Mouse (Mus musculus): ENCODE results near the gene Rnh1. TPM values are rescaled to one million over a fixed set of nuclear protein-coding genes. Genes with fewer than 3 reads are reported as not detected.

Gene Rnh1
- polyA plus RNA-seq, 1 experiment from 2014 or later: 65.0 TPM

- Histone ChIP-seq H3K36me3 (peaks cover 35% of the 10 kb centered on the region), H3K4me2 (peak within 1 kb of the TSS; percentile 89), H3K4me3 (peak within 1 kb of the TSS; percentile 66), H3K27ac (peak within 1 kb of the TSS; percentile 83), H3K9me3 (replicated peaks) (no peaks in the 10 kb centered on the region), H3K9ac (peak within 1 kb of the TSS; percentile 76), H3K27me3 (replicated peaks) (peaks cover 7% of the 10 kb centered on the region; the same call in 1 of the 2 replicates), H3K4me1 (peaks cover 96% of the 10 kb centered on the region)
- 3% methylated on average over 41 of the region's 41 CpGs for WGBS (ENCODE audit: insufficient replicate concordance)
- ATAC-seq: peak; percentile 94
Observed at GRCm38 (mm10) chr7:141215101-141215879, 42.6 kb upstream of the Rnh1 start, which contains the start of gene Rassf7. Gene Rassf7, plus strand, starts transcription at chr7:141215860.

- ATAC-seq: no peak
- Histone ChIP-seq H3K9ac (0 out of 2 replicates have a peak overlapping the region, but pooled peaks have one; percentile 13), H3K4me1 (peaks cover 96% of the 10 kb centered on the region), H3K4me2 (peak overlapping the region; percentile 89; the same call in 1 of the 2 replicates), H3K4me3 (no peak overlapping the region), H3K9me3 (replicated peaks) (no peaks in the 10 kb centered on the region), H3K27me3 (replicated peaks) (peaks cover 7% of the 10 kb centered on the region; the same call in 1 of the 2 replicates), H3K36me3 (peaks cover 25% of the 10 kb centered on the region), H3K27ac (peak overlapping the region; percentile 83)
- 72% methylated on average over 3 of the region's 3 CpGs for WGBS (ENCODE audit: insufficient replicate concordance)
Observed at GRCm38 (mm10) chr7:141214310-141214709, 41.7 kb upstream of the Rnh1 start.

- no peak for ATAC-seq
- Histone ChIP-seq H3K9me3 (replicated peaks) (no peaks in the 10 kb centered on the region), H3K27me3 (replicated peaks) (peaks cover 7% of the 10 kb centered on the region; the same call in 1 of the 2 replicates), H3K4me3 (peak within 1 kb of the TSS; percentile 66), H3K9ac (peak within 1 kb of the TSS; percentile 76), H3K27ac (peak within 1 kb of the TSS; percentile 83), H3K4me1 (peaks cover 96% of the 10 kb centered on the region), H3K4me2 (peak within 1 kb of the TSS; percentile 89), H3K36me3 (peaks cover 19% of the 10 kb centered on the region)
- 82% methylated on average over 11 of the region's 11 CpGs for WGBS (ENCODE audit: insufficient replicate concordance)
Observed at GRCm38 (mm10) chr7:141213605-141214235, 41.1 kb upstream of the Rnh1 start, which contains the start of gene Lmntd2. Gene Lmntd2, minus strand, starts transcription at chr7:141214080.

- peaks cover 96% of the 10 kb centered on the region for H3K4me1 ChIP-seq
- peaks cover 13% of the 10 kb centered on the region for H3K36me3 ChIP-seq
- H3K4me2 ChIP-seq: no peak overlapping the region
- peak overlapping the region; percentile 83 for H3K27ac ChIP-seq
- no peak overlapping the region for H3K4me3 ChIP-seq
- H3K9ac ChIP-seq: peak overlapping the region; percentile 31; the same call in 1 of the 2 replicates
- peaks cover 7% of the 10 kb centered on the region; the same call in 1 of the 2 replicates for H3K27me3 ChIP-seq (replicated peaks)
- 86% methylated on average over 3 of the region's 3 CpGs for WGBS (ENCODE audit: insufficient replicate concordance)
- H3K9me3 ChIP-seq (replicated peaks): no peaks in the 10 kb centered on the region
- ATAC-seq: no peak
Observed at GRCm38 (mm10) chr7:141213133-141213532, 40.5 kb upstream of the Rnh1 start.

GRCm38 (mm10) chr7:141210606-141211131, 38.0 kb upstream of the Rnh1 start:
- no peak for ATAC-seq
- H3K4me1 ChIP-seq: peaks cover 98% of the 10 kb centered on the region
- H3K27me3 ChIP-seq (replicated peaks): peaks cover 7% of the 10 kb centered on the region; the same call in 1 of the 2 replicates
- 81% methylated on average over 14 of the region's 14 CpGs for WGBS (ENCODE audit: insufficient replicate concordance)
- no peaks in the 10 kb centered on the region for H3K36me3 ChIP-seq
- no peaks in the 10 kb centered on the region for H3K9me3 ChIP-seq (replicated peaks)
- H3K9ac ChIP-seq: peak overlapping the region; percentile 61
- H3K4me2 ChIP-seq: peak overlapping the region; percentile 65
- H3K4me3 ChIP-seq: no peak overlapping the region
- peak overlapping the region; percentile 83 for H3K27ac ChIP-seq

GRCm38 (mm10) chr7:141210137-141210536, 37.5 kb upstream of the Rnh1 start:
- Histone ChIP-seq H3K4me2 (peak overlapping the region; percentile 65), H3K4me1 (peaks cover 100% of the 10 kb centered on the region), H3K27me3 (replicated peaks) (peaks cover 7% of the 10 kb centered on the region; the same call in 1 of the 2 replicates), H3K36me3 (no peaks in the 10 kb centered on the region), H3K9ac (peak overlapping the region; percentile 61), H3K27ac (peak overlapping the region; percentile 83), H3K4me3 (no peak overlapping the region), H3K9me3 (replicated peaks) (no peaks in the 10 kb centered on the region)
- no peak for ATAC-seq
- 70% methylated on average over 12 of the region's 12 CpGs for WGBS (ENCODE audit: insufficient replicate concordance)

- Histone ChIP-seq H3K9ac (peak overlapping the region; percentile 61), H3K4me2 (peak overlapping the region; percentile 65)
- 41% methylated on average over 3 of the region's 3 CpGs for WGBS (ENCODE audit: insufficient replicate concordance)
Observed at GRCm38 (mm10) chr7:141209526-141209925, 36.9 kb upstream of the Rnh1 start.

GRCm38 (mm10) chr7:141206182-141206937, 33.7 kb upstream of the Rnh1 start:
- Histone ChIP-seq H3K36me3 (no peaks in the 10 kb centered on the region), H3K9me3 (replicated peaks) (no peaks in the 10 kb centered on the region), H3K9ac (peak overlapping the region; percentile 25), H3K4me3 (no peak overlapping the region), H3K4me2 (0 out of 2 replicates have a peak overlapping the region, but pooled peaks have one; percentile 1), H3K4me1 (peaks cover 84% of the 10 kb centered on the region), H3K27me3 (replicated peaks) (peaks cover 7% of the 10 kb centered on the region; the same call in 1 of the 2 replicates), H3K27ac (peak overlapping the region; percentile 69)
- ATAC-seq: peak; percentile 66
- WGBS (ENCODE audit: insufficient replicate concordance): 78% methylated on average over 18 of the region's 18 CpGs

More at GRCm38 (mm10) chr7:141209526-141209925, 36.9 kb upstream of the Rnh1 start:
- Histone ChIP-seq H3K9me3 (replicated peaks) (no peaks in the 10 kb centered on the region), H3K27ac (peak overlapping the region; percentile 83), H3K4me3 (peak overlapping the region; percentile 16; the same call in 1 of the 2 replicates), H3K4me1 (peaks cover 100% of the 10 kb centered on the region), H3K27me3 (replicated peaks) (peaks cover 7% of the 10 kb centered on the region; the same call in 1 of the 2 replicates), H3K36me3 (no peaks in the 10 kb centered on the region)
- peak; percentile 95 for ATAC-seq

- peak overlapping the region; percentile 69 for H3K27ac ChIP-seq
- H3K36me3 ChIP-seq: no peaks in the 10 kb centered on the region
- ATAC-seq: no peak
- no peaks in the 10 kb centered on the region for H3K9me3 ChIP-seq (replicated peaks)
- no peak overlapping the region for H3K4me3 ChIP-seq
- no peak overlapping the region for H3K9ac ChIP-seq
- no peak overlapping the region for H3K4me2 ChIP-seq
- H3K27me3 ChIP-seq (replicated peaks): no peaks in the 10 kb centered on the region
- 92% methylated on average over 5 of the region's 5 CpGs for WGBS (ENCODE audit: insufficient replicate concordance)
- H3K4me1 ChIP-seq: peaks cover 83% of the 10 kb centered on the region
Observed at GRCm38 (mm10) chr7:141205504-141205903, 32.8 kb upstream of the Rnh1 start.

GRCm38 (mm10) chr7:141204546-141204945, 31.9 kb upstream of the Rnh1 start:
- Histone ChIP-seq H3K4me2 (no peak overlapping the region), H3K27ac (peak overlapping the region; percentile 69), H3K9ac (peak overlapping the region; percentile 8; the same call in 1 of the 2 replicates), H3K36me3 (no peaks in the 10 kb centered on the region), H3K4me1 (peaks cover 83% of the 10 kb centered on the region), H3K4me3 (no peak overlapping the region), H3K9me3 (replicated peaks) (no peaks in the 10 kb centered on the region), H3K27me3 (replicated peaks) (no peaks in the 10 kb centered on the region)
- no peak; the same call in 1 of the 2 replicates for ATAC-seq
- 54% methylated on average over 3 of the region's 3 CpGs for WGBS (ENCODE audit: insufficient replicate concordance)

- 84% methylated on average over 4 of the region's 4 CpGs for WGBS (ENCODE audit: insufficient replicate concordance)
- no peak overlapping the region for H3K4me3 ChIP-seq
- H3K4me2 ChIP-seq: peak overlapping the region; percentile 97
- peak overlapping the region; percentile 95 for H3K27ac ChIP-seq
- ATAC-seq: no peak
- H3K9me3 ChIP-seq (replicated peaks): no peaks in the 10 kb centered on the region
- H3K36me3 ChIP-seq: no peaks in the 10 kb centered on the region
- H3K4me1 ChIP-seq: peaks cover 75% of the 10 kb centered on the region
- no peaks in the 10 kb centered on the region for H3K27me3 ChIP-seq (replicated peaks)
- peak overlapping the region; percentile 66 for H3K9ac ChIP-seq
Observed at GRCm38 (mm10) chr7:141198121-141198520, 25.5 kb upstream of the Rnh1 start.

Data from liver, embryonic 12.5 days (tissue).